Mouse (Mus musculus): Measurements from ENCODE around the gene Gpr174.

DNA sequence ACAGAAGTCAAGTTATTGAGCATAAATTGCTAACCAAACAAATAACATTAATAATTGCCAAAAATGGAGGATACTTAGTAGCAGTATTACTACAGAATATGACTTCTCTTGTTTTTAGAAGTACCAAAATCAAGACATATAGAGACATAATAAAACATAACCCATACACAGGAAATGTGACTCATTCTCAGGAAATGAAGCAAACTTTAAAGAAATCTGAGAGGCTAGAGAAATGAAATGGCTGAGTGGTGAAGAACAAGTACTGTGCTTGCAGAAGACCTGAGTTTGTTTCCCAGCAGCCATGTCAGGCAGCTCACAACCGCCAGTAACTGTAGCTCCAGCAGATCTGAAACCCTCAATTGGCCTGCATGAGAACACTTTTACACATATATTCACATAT, 30.8 kb upstream of the Gpr174 start:
- TF ChIP-seq CTCF (IDR thresholded peaks at IDR 0.05; ENCODE audit: borderline replicate concordance, insufficient read depth, low read depth, low read length) (no peak), POLR2A (IDR thresholded peaks at IDR 0.05; ENCODE audit: borderline replicate concordance, insufficient read depth, low read length) (no peak)
